Comparison of ENCODE assay signal across 14 mouse cellular contexts in the genomic region with DNA sequence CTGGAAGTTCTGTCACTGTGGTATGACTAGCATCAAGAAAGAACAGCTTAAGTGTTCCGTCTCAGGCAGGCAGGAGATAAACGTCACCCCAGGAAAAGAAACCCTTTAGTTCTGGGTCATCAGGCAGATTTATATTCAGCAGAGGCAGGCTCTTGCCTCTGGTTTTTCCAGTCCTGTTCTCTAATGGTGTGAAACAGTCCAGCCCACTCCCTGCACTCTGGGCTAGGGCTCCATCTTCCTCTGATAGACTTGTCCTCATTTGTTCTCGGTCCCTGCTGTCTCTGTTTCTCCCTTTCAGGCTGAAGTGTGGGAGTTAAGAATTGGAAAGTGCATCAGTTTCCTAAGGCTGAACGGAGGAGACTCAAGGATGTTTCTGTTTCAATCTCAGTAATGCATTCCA.
DNase-seq lines count a peak whose midpoint lies in the region; ATAC-seq lines count a peak whose summit lies in the region.
"Had no signal": no experiment of that assay in that cellular context is flagged by ENCODE, and none has a peak within 500 bp of the region (broad histone marks: within the 10 kb centered on the region; RNA-seq: fewer than 3 reads in every experiment).

No protein-coding gene starts in this region.

- intact Hi-C loops in left cerebral cortex, postnatal 25 days (cut with DNase I): no loop called here

- DNase-seq in kidney, adult 9 months: peak; percentile 5
- DNase-seq in kidney, postnatal 25 days: no peak
- DNase-seq in brain, adult 2 months (ENCODE audit: low read depth, low spot score): peak; percentile 75
- peak; percentile 44 for DNase-seq in embryo, embryonic 11 days
- peak; percentile 16 to 87 for DNase-seq in left cerebral cortex, postnatal 25 days (ENCODE audit: low spot score in 2 of 2)
- no peak for DNase-seq in c-Kit-positive CD71-positive TER-119-positive erythroid progenitor cells, embryonic 14.5 days (ENCODE audit: low spot score)
- DNase-seq: adrenal gland, postnatal 36 days; cerebellum, postnatal 10 days; gastrocnemius, postnatal 25 days; liver; lung, postnatal 10 days had no signal

- no peak for ATAC-seq in activated CD4-positive, CD25-positive, alpha-beta regulatory T cell, adult 4 months
- ATAC-seq: forebrain, embryonic 14.5 days; midbrain, embryonic 16.5 days had no signal

Comparison
In these comparisons a context has a peak if more than half of its experiments do, and no peak if none do; other contexts are left out.
1. DNase-seq: peak in kidney, adult 9 months (single experiment), brain, adult 2 months (single experiment), embryo, embryonic 11 days (single experiment) and left cerebral cortex, postnatal 25 days (2 of 2); none in kidney, postnatal 25 days (0 of 2) and c-Kit-positive CD71-positive TER-119-positive erythroid progenitor cells, embryonic 14.5 days (single experiment).